Mouse (Mus musculus) thymus, postnatal 0 days (tissue): ENCODE results near the gene Lad1. TPM values are rescaled to one million over a fixed set of nuclear protein-coding genes. Genes with fewer than 3 reads are reported as not detected.

Experiments
- DNase-seq: peaks from one replicate; pipeline ENCODE4 v3.0.0-alpha.2; 2015; ENCODE audit warnings: low spot score
- polyA plus RNA-seq: library from polyadenylated mRNA; unstranded; fragments of >200 nt; fragmentation: Nextera tagmentation; extraction: Ambion mirVana; gene quantifications from 2 replicates; pipeline ENCODE4 v1.2.1, GENCODE M21; 2015

Gene Lad1
- 12.1 and 12.5 TPM in 2 replicates for polyA plus RNA-seq

DNA sequence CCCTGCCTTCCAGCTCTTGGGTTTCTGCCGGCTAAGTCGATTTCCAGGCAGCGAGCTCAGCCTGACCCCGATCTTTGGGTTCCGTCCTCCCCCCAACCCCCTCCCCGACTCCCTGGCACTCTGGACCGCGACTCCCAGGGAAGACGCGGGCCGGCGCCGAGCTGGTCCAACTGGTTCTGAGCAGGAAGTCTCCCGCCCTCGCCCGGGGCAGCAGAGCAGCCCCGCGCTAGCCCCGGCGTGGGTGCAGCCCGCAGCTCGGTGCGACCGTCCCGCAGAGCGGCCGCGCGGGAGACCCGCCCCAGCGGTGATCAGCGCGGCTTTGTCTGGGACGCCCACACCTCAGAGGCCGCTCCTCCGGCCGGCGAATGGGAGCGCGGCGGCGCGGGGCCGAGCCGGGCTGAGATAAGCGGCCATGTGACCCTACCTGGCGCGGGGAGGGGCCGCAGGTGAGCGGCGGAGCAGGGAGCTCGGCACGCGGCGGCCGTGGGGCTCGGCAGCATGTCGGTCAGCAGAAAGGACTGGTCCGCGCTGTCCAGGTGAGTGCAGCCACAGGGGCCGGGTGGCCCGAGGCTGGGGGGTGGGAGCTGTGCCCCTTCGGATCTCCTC is at the start of gene Lad1:
TSS of gene Lad1 (plus strand) at position 118 of the 606 bp plus-strand sequence.
- DNase-seq = no peak

DNA sequence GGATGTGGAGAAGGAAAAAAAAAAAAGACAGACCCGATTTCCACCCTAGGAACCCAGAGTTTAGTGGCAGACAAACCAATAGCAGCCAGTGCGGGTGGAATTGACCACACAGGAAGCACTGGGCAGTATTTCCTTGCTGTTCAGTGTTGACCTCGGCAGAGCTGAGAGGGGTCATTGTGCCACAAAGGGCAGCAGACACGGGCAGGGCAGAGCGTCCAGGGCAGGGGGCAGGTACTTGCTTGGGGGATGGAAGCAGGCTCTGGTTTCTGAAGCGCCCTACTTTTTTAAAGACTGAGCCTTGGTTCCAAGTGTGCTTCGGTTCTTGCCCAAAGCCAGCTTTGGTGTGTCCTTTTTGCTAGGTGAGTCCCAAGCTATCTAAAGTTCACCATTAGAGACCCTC is 48.2 kb upstream of the Lad1 start:
- DNase-seq = no peak

DNA sequence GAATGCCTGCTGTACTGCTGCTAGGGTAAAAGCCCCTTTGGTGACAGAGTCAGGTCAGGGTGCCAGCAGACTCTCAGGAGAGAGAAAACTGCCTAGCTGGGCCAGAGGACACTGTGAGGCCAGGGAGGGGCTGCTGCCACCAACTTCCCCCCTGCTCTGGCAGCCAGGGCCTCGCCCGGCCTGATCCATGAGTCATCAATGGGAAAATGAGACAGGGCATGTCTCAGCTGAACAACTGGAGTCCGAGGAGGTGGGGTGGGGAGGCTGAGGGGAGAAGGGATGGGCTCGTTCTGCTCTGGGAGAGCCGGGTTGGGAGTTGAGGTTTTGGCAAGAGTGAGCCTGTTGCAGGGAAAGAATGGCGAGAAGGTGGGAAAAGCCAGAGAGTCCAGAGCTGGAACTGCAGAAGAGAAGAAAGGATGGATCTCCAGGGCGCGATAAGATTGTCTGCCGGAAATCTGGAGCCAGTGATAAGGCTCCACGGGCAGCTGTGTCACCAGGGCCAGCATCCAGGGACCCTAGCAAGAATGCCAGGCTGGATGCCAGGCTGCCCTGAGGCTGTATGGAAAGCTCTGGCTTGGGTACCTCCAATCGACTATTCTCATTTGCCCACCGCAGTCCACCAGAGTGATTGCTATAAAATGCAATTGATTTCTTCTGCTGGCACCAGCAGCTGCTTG is 47.4 kb upstream of the Lad1 start:
- DNase-seq = no peak

DNA sequence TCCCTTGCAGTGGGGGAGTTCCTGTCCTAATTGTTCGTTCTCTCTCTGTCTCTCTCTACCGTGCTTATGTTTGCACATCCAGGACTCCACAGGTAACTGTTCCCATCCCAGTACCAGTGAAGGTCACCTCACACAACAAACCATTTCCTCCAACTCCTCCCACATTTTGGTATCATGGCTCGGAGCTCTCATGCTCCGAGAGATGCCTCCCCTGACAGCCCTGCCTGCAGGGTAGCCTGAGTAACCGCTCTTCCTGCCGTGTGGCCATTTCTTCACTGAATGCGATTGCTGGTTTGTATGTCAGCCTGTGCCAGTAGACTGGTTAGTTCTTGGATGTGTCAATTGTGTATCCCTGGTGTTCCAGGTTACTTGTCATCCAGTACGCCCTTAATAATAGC is 46.8 kb upstream of the Lad1 start:
- no peak for DNase-seq

DNA sequence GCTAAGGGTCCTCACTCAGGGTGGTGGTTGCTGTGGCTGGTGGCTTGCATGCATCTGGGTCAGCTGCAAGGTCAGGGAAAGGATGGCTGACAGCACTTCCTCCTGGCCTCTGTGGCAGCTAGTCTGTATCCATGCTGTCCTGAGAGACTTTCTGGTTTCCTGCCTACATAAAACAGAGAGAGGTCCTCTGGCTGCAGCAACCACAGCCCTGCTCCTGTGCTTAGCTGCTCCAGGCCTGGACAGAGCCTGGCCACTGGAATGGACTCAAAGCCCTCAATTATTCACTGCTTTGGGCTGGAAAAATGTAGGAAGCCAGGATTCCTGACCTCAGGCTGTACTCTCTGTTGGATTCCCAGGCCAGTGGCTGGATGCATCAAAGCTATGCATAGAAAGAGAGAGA is 41.8 kb upstream of the Lad1 start:
- DNase-seq = no peak

DNA sequence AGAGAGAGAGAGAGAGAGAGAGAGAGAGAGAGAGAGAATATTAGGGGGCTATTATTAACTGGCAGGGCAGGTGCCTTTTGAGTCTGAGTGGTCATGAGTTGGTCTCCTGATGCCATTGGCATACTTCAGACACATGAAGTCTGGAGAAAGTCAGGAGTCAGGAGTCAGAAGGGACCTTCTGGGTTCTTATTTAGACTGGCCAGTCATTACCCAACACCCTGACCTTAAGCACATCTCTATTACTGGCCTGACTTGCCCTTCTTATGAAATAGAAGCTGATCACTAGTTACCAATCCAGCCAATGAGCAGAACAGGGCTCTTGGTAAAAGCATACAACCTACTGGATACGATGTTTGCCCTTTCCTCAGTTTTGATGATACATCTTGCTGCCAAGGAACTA is 41.4 kb upstream of the Lad1 start:
- no peak for DNase-seq

DNA sequence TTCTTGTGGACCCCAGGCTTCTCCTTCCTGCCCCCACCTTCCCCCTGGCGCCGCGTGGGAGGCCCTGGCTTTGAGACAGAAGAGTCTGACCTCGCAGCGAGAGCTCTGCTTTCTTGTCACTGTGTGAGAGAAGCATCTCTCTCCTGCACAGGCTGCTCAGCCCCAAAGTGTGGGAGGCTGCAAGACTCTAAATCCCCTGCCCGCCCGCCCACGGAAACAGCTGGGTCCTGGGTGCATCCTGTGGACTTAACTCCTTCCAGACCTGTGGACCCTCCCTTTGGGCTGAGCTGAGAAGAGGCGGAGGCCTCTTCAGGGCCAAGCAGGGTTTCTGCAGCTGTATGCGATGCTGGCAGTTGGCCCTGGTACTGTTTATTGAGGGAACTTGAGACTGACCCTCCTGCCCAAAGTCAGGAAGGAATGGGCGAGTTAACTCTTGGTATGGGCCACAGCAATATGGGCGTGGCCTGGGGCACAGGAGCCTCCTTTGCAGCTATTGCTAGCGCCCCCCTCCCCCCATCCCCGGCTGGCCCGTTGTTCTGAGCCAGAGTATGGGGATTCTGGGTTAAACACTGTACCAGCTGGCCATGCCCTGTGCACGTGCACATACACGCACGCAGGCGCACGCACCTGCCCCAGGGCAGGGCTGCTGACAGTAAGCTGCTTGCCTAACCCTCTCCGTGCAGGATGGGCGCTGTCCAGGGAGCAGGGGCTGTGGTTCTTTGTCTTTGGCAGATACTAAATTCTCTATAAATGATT is 39.4 kb upstream of the Lad1 start, which contains the start of gene Tnni1:
TSS of gene Tnni1 (plus strand) at position 655 of the 756 bp plus-strand sequence.
- DNase-seq = peak; percentile 72

DNA sequence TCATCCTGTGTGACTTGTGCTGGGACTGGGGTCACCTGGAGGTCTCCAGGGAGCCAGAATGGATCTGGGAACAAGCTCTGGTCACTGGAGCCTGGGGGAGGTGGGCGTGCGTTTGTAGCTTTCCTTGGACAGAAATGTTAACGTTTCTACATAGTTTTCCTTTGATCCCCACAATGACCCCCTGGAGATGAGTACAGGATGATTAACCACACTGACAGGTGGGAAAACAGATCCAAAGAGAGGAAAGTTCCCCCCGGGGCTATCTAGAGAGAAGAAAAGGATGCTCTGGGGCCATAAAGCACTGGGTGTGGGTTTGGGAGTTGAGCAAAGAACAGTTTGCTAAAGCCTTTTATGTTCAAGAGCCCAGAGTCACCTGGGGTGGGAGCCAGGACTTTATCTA is 37.7 kb upstream of the Lad1 start:
- DNase-seq = no peak

DNA sequence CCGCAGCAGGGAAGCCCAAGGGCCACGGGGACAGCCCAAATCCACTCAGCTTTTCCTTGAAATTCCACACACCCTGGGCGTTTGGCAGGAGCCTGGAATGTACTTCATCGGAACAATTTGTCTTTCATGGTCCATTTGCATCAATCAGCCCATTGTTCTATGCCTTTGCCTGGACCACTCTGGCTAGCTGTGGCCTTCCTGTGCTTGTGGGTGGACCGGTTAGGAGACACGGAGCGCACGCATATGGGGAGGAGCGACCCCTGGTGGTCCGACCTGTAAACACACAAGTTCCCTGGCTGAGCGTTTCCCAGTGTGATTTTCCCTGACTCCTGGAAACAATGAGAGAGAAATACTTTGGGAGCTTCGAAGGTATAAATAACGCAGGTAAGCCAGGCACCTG is 37.2 kb upstream of the Lad1 start:
- peak; percentile 53 for DNase-seq

DNA sequence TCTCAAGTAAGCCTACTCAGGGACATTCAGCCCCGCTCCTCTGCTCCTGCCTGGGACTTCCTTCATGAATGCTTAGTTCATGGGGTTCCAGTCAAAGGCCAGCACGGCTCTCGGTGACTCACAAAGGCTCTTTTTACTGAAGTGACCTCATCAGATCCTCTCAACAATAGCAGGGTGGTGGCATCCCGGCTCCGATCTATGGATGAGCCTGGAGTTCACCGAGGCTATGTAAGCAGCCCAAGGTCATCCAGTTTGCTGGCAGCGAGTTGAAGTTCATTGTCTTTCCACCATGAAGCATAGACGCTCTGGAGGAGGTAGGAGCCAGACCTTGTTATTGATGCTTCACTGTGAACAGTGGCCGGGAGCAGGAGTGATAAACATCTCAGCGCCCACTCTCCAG is 35.6 kb upstream of the Lad1 start:
- no peak for DNase-seq

DNA sequence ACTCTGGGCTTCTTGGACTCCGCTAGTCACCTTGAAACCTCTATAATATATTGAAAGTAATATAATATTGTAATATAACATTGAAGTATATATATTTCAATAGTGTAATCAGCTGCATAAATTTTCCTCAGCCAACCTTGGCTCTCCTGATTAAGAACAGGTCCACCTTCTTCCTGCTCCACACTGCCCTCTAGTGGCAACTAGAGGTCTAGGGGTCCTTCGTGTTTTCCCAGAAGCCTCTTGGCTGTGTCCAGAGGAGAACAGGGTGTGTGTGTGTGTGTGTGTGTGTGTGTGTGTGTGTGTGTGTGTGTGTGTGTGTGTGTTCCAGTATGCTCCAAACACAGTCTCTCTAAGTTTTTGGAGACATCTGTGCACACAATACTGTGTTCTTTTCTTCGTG is 30.6 kb upstream of the Lad1 start:
- peak; percentile 79 for DNase-seq

DNA sequence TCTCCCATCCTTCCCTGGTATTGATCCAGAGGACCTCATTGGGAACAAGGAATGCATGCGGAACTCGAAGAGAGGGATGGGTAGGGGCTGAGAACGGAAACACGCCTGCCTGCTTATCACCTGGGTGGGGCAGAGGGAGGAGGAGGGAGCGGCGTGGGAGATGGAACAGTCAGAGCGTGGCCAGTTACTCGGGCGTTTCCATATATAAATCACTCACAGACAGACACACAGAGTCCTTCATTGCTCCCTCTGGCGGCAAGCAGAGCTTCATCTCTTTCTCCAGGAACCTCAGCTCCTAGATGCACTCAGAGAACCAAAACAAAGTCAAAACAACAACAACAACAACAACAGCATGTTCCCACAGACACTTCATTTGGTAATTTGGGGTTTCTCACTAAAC is 29.7 kb upstream of the Lad1 start:
- DNase-seq = no peak

DNA sequence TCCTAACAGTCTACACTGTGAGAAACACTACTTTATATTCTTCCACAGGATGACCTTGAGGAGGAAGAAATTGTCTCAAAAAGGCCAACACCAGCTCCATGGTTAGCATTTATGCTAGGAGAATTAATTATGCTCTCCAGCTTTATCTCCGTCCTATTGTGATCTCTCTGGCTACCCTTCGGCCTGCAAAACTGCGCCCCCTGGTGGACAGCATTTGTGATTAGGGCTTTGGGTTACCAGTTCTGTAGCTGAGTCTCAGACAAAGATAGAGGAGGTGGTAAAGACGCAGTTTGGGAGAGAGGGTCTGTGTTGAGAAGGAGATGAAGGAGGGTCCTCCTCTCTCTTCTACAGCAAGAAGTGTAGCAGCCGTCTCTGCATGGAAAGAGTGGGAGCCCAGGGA is 28.6 kb upstream of the Lad1 start:
- DNase-seq = peak; percentile 79

DNA sequence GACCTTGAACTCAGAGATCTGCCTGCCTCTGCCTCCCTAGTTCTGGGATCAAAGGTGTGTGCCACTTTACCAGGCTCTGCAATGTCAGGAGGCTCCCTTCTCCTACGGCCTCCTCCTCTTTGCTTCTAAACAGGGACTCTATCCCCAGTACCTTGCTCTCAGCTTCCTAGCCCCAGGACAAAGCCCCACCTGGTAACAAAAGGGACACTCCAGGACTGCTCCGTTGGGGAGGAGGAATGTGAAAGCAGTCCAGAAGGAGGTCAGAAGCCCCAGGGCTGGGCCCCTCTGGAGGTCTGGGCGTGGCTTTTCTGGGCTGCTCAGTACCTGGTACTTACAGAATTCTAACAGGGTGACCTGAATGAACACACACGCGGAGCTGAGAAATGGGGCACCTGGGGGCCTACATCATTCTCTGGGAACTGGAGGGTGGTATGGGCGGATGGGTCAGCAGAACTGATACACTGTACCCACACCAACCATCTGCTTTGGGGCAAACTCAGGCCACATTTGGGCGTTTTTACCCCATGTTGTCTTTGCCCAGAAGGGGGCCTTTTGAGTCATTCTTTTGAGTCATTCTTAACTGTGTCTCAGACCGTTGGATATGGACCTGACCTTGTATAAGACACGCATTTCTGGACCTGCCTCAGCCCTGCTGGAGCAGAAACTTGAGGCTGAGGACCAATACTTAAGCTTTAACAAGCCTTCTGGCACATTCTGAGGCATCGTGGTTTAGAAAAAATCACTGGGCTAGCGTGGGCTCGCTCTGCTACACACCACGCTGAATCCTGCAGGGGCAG is 26.1 kb upstream of the Lad1 start:
- DNase-seq = no peak

DNA sequence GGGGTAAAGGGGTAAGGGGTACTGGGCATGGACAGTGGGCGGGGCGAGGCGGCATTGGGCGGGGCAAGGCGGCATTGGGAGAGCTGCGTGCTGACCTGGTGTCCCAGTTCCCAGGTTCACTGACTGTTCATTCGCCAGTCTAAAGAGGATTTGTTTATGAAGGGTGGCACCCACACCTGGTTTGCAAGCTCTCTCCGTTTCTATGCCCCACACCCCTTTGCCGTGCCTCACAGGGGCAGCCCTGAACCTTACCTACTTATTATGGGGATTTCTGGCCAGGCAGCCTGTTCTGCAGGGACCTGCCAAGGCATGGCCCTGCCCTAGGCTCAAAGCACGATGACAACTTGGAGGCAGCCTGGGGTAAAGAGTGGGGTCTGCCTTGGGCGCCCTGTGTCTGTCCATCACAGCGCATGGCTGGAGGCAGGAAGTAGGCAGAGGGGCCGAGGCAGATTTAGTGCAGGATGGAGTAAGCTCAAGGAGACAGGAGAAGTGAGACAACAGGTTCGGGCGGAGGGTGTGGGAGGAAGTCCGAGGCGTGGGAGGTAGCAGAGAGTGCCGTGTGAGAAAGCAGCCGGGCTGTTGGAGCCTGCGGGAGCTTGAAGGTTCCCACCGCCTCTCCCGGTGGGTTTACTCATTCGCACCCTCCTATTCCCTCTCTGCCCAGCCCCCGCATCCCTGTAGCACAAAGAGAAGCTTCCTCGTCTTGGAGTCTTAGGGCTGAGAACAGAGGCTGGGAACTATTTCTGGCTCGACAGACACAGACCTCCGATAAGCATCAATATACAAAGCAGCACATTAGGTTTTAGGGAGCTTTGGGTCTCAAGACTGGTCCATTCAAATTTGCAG is 24.8 kb upstream of the Lad1 start:
- no peak for DNase-seq

DNA sequence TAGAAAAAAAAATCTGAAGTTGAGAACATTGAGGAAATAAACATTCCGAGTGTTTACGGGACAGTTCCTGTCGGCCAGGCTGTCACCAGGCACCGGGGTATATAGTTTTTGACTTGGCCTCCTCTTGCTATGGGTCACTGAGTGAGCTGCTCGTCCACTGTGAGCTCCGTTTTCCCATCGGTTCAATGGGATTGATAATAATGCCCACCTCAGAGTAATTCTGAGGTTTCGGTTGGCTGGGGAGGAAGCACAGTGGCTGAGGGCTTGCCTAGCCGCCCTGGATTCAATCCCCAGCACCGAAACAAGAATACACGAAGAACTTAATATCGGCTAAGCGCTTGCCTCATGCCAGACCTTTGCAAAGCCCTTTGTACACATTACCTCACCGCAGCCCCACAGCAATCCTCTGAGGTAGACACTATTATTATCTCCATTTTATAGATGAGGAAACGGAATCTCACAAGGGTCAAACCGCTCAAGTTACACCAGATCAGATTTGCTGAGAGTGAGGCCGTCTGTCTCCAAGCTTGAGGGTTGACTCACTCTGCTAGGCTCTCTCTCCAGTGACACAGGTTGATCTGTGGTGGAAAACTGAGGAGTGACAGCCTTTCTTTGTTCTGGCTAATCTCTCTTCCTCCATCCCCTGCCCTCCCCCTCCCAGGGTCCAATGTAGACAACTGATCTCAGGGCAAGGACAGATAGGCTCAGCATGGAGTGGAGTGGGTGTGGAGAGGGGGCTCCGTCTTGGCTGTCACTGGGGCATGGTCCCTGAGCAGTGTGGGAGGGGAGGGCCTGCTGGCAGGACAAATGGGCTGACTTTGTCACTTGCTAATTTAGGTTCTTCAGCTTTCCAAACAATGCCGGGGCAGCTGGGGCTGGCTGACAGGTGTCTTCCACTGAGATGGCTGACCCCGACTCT is 23.9 kb upstream of the Lad1 start:
- no peak for DNase-seq

DNA sequence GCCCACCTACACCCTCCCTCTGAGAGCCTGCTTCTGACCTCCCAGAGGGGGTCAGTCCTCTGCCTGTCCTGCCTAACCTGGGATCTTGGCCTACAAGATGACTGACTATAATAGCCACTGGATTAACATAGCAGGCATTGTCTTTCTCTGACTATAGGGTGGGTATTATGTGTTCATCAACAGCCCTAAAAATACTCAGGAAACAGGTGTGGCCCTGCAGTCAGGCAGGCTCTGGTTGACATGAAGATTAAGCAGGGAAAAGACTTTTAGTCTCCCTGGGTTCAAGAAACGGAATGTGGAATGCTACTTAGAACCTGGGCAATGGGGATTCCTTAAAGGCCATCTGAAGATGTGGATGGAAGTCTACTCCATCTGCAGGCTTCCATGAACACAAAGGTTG is 19.9 kb upstream of the Lad1 start:
- DNase-seq = no peak

DNA sequence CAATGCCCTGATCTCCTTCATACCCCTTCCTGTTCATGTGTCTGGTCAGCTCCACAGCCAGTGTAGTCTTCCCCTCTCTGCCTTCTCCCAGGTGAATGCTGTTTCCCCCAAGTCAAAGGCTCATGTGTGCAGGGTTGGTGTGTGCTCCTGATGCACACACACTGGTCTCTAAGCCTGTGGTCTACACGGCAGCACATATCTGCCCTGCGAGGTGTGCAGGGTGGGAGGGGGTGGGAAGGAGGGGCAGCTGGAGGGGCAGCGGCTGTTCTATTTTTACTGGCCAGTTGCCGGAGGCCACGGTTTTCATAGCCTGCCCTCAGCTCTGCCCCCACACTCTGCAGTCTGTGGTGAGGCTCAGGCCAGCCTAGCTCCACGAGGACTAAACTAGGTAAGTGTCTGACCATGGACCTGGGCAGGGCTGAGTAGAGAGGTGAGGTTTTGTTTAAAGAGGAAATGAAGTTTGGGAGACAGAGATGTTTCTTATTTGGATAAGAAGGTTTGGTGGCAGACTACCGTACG is 19.2 kb upstream of the Lad1 start:
- no peak for DNase-seq

DNA sequence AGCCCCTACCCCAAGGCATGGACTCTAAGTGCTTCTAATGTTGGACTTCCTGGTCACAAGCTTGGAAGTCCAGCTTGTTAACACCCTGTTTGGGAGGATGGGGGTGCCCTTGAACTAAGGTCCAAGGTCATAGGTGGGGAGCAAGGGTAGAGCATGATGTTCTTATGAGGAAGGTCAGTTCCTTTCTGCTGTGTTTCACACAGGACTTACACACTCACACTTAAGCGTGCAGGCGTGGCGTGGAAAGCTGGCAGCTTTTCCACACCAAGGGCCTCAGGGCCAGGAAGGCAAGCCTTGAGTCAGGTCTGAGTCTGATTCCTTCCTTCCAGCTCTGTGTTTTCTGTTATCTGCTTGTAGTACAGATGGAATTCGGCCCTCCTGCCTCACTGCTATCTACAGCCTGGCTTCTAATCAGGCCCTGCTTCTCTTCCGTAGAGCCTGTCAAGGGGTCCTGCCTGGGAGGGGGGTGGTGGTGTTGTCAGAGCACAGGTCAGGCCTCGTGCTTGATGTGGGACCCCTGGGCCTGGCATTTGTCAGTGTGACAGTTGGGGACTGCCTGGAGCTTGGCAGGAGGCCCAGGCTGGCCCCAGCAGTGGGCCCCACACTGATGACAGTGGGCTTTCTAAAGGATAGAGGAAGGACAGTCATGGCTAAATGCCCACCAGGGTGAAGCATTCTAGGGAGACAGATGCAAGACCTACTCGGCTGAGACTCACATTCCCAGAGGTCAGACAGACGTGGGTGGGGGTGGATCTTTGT is 18.0 kb upstream of the Lad1 start:
- no peak for DNase-seq
